Mouse (Mus musculus) kidney, adult 2 months (tissue): ENCODE measurements at regions not wholly inside any gene's neighbourhood (a gene's known extent, or its start where the extent isn't known, plus 50 kb on each side); places are given as distances from the start of the nearest gene placed in this dataset.

Experiments used
- DNase-seq: peaks from one replicate; pipeline ENCODE4 v3.0.0; 2021
- H3K27ac ChIP-seq: fragments of 200-500 bp; 2 replicates; pipeline ENCODE4 v1.5.1; 2012; ENCODE audit warnings: low read depth, low read length, control low read depth, inconsistent platforms; ENCODE audit not compliant: insufficient read depth
- H3K27me3 ChIP-seq: fragments of 200-500 bp; replicated peaks from 2 replicates; pipeline ENCODE4 v1.6.1; 2012; ENCODE audit warnings: mild to moderate bottlenecking, moderate library complexity, low read length, inconsistent platforms; ENCODE audit not compliant: control insufficient read depth, insufficient read depth
- H3K36me3 ChIP-seq: fragments of 200-500 bp; 2 replicates; pipeline ENCODE4 v1.6.1; 2012; ENCODE audit warnings: mild to moderate bottlenecking, moderate library complexity, low read length, inconsistent platforms; ENCODE audit not compliant: control insufficient read depth, insufficient read depth
- H3K4me1 ChIP-seq: fragments of 200-500 bp; 2 replicates; pipeline ENCODE4 v1.6.1; 2011; ENCODE audit warnings: low read length; ENCODE audit not compliant: control insufficient read depth, insufficient read depth
- H3K4me3 ChIP-seq: fragments of 200-500 bp; 2 replicates; pipeline ENCODE4 v1.5.1; 2011; ENCODE audit warnings: mild to moderate bottlenecking, low read depth, low read length, control low read depth; ENCODE audit not compliant: insufficient read depth
- CTCF ChIP-seq: fragments of 200-500 bp; conservative IDR thresholded peaks from 2 replicates; pipeline ENCODE4 v1.5.1; 2011; ENCODE audit warnings: low read depth, mild to moderate bottlenecking, control low read depth, low read length, moderate library complexity, mixed read lengths; ENCODE audit not compliant: insufficient read depth, insufficient read length
- POLR2A ChIP-seq: fragments of 200-500 bp; IDR thresholded peaks from one replicate; pipeline ENCODE4 v1.6.1; 2011; ENCODE audit warnings: low read depth, low read length, control low read depth
- WGBS: fragments of 180-500 bp; shearing (Covaris S2); methylation state at CpG from one replicate; pipeline ENCODE4 v1.1.7; 2018; 5-methylcytosine and 5-hydroxymethylcytosine counted together

DNA sequence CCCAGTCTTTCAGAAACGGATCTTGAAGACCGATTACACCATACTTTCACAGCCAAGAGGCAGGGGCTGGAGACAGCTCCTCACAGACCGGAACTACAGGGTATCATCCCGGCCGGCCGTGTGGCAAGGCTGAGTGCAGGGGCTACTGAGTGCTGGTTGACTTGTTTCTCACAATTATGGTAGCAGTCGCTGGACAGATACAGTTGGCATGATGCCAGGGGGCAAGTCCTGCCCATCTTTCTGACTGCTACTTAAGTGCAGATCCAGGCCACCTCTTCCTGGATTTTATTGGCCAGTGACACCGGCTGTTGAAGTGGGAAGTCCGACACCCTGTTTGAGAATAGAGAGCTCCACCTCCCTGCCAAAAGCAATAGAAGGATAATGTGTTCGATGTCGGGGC is 63.2 kb upstream of the Foxk1 start:
- Histone ChIP-seq H3K4me1 (no peaks in the 10 kb centered on the region), H3K27ac (no peak overlapping the region), H3K36me3 (no peaks in the 10 kb centered on the region), H3K4me3 (no peak overlapping the region), H3K27me3 (no peaks in the 10 kb centered on the region; the same call in 1 of the 2 replicates)
- WGBS, result 48% methylated on average over 11 of the region's 11 CpGs
- no peak for DNase-seq
- TF ChIP-seq CTCF (no peak), POLR2A (no peak)

DNA sequence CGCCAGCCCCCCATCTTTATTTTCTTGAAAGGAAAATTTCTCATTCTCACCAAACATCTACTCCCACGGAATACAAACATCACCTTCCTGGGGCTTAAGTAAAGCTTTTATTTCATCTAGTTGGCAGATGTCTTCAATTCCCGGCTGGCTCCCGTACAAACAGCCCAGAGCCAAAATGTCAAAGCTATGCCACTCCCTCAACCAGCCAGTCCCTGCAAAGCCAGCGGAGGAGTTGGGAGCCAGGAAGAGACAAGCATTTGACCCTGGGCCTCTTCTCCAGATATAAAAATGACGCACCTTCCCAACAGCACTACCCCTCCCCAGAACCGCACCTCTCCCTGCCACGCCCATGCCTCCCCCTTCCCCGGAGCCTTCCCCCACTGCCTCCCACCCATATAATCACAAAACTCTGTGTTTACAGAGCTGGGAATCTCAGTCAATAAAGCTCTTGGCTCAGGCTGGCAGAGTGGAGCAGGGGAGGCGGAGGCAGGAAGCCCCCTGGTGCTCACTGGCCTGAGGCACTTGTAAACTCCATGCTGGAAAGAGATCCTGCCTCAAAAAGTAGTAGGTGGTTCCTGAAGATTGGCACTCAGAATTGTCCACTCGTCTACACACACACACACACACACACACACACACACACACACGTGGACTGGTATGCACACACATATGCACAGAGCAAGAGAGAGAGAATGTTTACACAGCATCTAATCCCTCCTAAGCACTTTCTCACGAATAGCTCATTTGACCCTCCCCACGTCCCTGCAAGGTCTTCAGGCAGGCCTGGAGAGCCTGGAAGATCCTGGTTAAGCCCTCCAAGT is 60.9 kb upstream of the Foxk1 start:
- H3K27ac ChIP-seq, result no peak overlapping the region
- no peaks in the 10 kb centered on the region for H3K4me1 ChIP-seq
- 60% methylated on average over 14 of the region's 14 CpGs for WGBS
- TF ChIP-seq POLR2A, result no peak
- TF ChIP-seq CTCF, result no peak
- no peaks in the 10 kb centered on the region for H3K27me3 ChIP-seq
- H3K4me3 ChIP-seq, result no peak overlapping the region
- no peaks in the 10 kb centered on the region for H3K36me3 ChIP-seq
- no peak for DNase-seq

DNA sequence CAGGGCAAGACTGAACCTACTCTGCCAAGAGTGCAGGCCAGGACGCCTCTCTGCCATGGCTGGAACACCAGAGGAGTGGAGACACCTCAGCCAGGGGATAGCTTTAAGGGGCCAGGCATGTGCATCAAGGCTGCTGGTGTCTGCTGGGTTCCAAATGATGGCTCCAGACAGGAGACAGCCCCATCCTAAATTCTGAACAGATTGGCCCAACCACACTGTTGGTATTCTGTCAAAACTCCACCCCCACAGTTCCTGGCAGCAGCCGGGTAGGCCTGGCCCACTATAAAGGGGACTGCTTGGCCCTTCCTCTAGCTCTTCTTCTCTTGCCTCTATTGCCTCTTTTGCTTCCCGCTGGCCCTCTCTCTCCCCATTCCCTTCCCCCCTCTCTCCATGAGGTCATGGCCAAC is 60.3 kb upstream of the Foxk1 start:
- Histone ChIP-seq H3K27ac (no peak overlapping the region), H3K4me1 (no peaks in the 10 kb centered on the region), H3K27me3 (no peaks in the 10 kb centered on the region), H3K4me3 (no peak overlapping the region), H3K36me3 (no peaks in the 10 kb centered on the region)
- DNase-seq, result no peak
- WGBS, result 89% methylated on average over 3 of the region's 3 CpGs
- TF ChIP-seq CTCF (no peak), POLR2A (no peak)

DNA sequence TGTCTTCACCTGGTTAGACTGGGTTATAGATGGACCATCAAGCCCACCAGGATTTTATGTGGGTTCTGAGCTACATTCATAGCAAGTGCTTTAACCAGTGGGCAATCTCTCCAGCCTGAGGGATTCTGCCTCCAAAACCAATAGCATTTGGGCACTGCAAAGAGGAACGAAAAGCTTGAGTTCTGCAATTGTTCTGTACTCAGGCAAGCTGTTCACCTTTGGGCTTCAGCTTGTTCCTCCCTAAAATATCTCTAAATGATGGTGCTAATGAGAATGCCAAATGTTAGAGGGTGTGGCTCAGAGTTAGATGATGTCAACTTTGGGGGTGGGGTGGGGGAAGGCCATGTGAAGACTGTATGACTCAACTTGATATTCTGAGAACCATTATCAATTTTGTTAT is 54.8 kb upstream of the Foxk1 start:
- Histone ChIP-seq H3K36me3 (no peaks in the 10 kb centered on the region), H3K27ac (no peak overlapping the region), H3K4me3 (no peak overlapping the region), H3K4me1 (no peaks in the 10 kb centered on the region), H3K27me3 (no peaks in the 10 kb centered on the region)
- no peak for DNase-seq
- TF ChIP-seq POLR2A (no peak), CTCF (no peak)
- WGBS, result 77% methylated on average over 1 of the region's 1 CpGs

DNA sequence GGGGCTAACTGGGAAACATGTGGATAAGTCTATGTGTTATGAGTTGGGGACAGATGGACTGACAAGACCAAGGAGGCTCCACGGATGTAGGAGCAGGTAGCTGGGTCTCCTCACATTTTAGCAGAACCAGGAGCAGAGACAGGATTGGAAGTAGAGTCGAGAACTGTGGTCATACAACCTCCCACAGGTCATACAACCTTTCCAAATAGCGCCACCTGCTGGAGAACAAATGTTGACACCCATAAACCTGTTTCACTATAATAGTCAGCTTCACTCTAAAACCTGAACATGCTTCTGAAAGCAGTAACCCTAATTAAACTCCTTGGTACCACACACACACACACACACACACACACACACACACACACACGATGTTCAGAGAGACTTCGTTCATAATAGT is 50.7 kb upstream of the Foxk1 start:
- WGBS, result 53% methylated on average over 5 of the region's 5 CpGs
- Histone ChIP-seq H3K27me3 (no peaks in the 10 kb centered on the region), H3K4me1 (no peaks in the 10 kb centered on the region), H3K36me3 (no peaks in the 10 kb centered on the region), H3K4me3 (no peak overlapping the region), H3K27ac (no peak overlapping the region)
- no peak for DNase-seq
- no peak for TF ChIP-seq CTCF
- TF ChIP-seq POLR2A, result no peak
